Mouse (Mus musculus) bone marrow, adult 2 months (tissue): Measurements from ENCODE around the gene Dusp10.

Experiments used
- CTCF ChIP-seq: fragments of 200-500 bp; IDR thresholded peaks from 2 replicates; pipeline ENCODE4 v1.5.1; 2011; ENCODE audit warnings: low read length, control low read depth; ENCODE audit not compliant: control insufficient read depth, insufficient read depth
- POLR2A ChIP-seq: fragments of 200-500 bp; IDR thresholded peaks from 2 replicates; pipeline ENCODE4 v1.6.1; 2011; ENCODE audit warnings: low read depth, mild to moderate bottlenecking, control low read depth, low read length, borderline replicate concordance; ENCODE audit not compliant: control insufficient read depth

DNA sequence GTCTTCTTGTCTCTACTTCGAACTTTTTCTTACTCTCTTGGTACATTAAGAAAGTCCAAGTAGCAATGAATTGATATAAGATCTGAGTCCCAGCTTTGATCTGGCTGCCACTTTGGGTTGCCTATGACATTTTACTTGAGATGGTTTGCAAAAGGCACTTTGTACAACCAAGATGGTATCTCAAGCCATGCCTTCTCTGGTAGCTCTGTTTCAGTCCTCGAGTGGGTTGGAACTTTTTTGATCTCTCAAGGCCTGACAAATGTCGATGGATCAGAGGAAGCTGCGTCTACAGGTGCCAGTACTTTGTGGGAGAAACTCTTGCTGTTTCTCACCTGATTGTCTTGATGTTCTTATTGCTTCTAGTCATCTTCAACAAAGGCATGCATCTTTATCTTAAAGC is 24.7 kb downstream of the Dusp10 start:
- TF ChIP-seq CTCF (no peak), POLR2A (no peak)
